8 mouse cellular contexts compared by ENCODE assay signal in the genomic region with DNA sequence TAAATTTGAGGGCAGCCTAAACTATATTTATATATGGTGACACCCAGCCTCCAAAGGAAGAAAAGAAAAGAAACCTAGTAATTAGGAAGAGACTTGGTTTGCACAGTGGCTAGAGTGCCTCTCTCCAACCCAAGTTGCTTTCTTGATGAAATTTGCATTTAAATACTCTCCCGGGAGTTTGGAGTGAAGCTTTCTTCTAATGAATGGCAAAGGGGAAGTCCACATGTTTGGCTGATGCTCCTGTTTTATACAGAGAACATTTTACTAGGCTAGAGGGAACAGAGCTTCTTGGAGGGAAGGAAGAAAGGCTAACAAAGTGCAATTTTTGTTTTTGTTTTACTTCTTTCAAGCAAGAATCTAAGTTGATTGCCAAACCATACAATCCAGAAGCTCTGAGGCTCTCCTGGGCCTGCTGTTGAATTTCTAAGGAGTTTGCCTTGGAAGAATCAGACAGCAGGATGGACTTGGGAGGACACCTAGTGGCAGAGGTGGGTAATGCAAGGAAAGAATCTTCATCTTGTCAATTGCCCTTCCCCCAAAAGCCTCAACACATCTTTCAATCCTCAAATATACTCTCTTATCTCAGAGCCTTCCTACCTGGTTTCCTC. TPM values are rescaled to one million over a fixed set of nuclear protein-coding genes. Genes with fewer than 3 reads are reported as not detected.
DNase-seq lines count a peak whose midpoint lies in the region; ATAC-seq lines count a peak whose summit lies in the region.

No protein-coding gene starts in this region.

- 6% methylated on average over 1 of the region's 1 CpGs for WGBS in hindbrain, embryonic 16.5 days
- whole genome bisulfite sequencing in midbrain, embryonic 10.5 days: 27% methylated on average over 1 of the region's 1 CpGs

- intact Hi-C loops in left cerebral cortex, postnatal 10 days (cut with DNase I): loop anchor here (5.0 kb wide), 1 partner anchor 140 kb away; no protein-coding TSS in a partner anchor

- ATAC-seq in CD4-positive, CD25-positive, alpha-beta regulatory T cell, adult 4 months: no peak
- peak; percentile 25; the same call in 1 of the 2 replicates for ATAC-seq in hindbrain, embryonic 16.5 days

- peaks cover 54% of the 10 kb centered on the region for H3K4me1 ChIP-seq in hindbrain, embryonic 16.5 days (ENCODE audit: control insufficient read depth, insufficient read depth, low read depth, low read length)
- peaks cover 74% of the 10 kb centered on the region for H3K4me1 ChIP-seq in midbrain, embryonic 10.5 days

- no peaks in the 10 kb centered on the region for H3K27me3 ChIP-seq in hindbrain, embryonic 16.5 days (replicated peaks; ENCODE audit: control insufficient read depth, insufficient read depth, low read length)
- no peaks in the 10 kb centered on the region for H3K27me3 ChIP-seq in midbrain, embryonic 10.5 days (ENCODE audit: low read depth, poor library complexity, severe bottlenecking)

- H3K4me3 ChIP-seq in hindbrain, embryonic 16.5 days (ENCODE audit: low read length): no peak overlapping the region
- peak overlapping the region; percentile 27; the same call in 1 of the 2 replicates for H3K4me3 ChIP-seq in midbrain, embryonic 10.5 days

- no peak overlapping the region; the same call in 1 of the 2 replicates for H3K9ac ChIP-seq in hindbrain, embryonic 16.5 days (ENCODE audit: low read depth, low read length)

- DNase-seq in CD4-positive, CD25-positive, alpha-beta regulatory T cell, adult 2 months (ENCODE audit: low read depth, low spot score): peak; percentile 82
- peak; percentile 92 to 93 for DNase-seq in cerebellum, postnatal 14 days
- DNase-seq in frontal cortex, postnatal 14 days (ENCODE audit: low spot score in 2 of 2): peak; percentile 69 to 90
- DNase-seq in left cerebral cortex, postnatal 10 days (ENCODE audit: extremely low spot score in 1 of 2, low spot score in 2 of 2): peak; percentile 79 to 87
- peak; percentile 78 for DNase-seq in midbrain, embryonic 10.5 days (ENCODE audit: low spot score)
- peak; percentile 86 for DNase-seq in right cerebral cortex, postnatal 4 days

- no peaks in the 10 kb centered on the region for H3K9me3 ChIP-seq in hindbrain, embryonic 16.5 days (ENCODE audit: control insufficient read depth, low read length)
- no peaks in the 10 kb centered on the region for H3K9me3 ChIP-seq in midbrain, embryonic 10.5 days (replicated peaks)

- H3K27ac ChIP-seq in hindbrain, embryonic 16.5 days (ENCODE audit: low read depth, low read length): peak overlapping the region; percentile 60
- peak overlapping the region; percentile 99 for H3K27ac ChIP-seq in midbrain, embryonic 10.5 days (replicated peaks)

- no peaks in the 10 kb centered on the region for H3K36me3 ChIP-seq in hindbrain, embryonic 16.5 days (ENCODE audit: control insufficient read depth, insufficient read depth, low read length)
- H3K36me3 ChIP-seq in midbrain, embryonic 10.5 days: peaks cover 6% of the 10 kb centered on the region

- H3K4me2 ChIP-seq in hindbrain, embryonic 16.5 days (ENCODE audit: low read length): peak overlapping the region; percentile 11; the same call in 1 of the 2 replicates

RNA-seq across cellular contexts. Expression of a gene that starts 16.8 kb away (rescaled TPM):
- polyA plus RNA-seq in CD4-positive, CD25-positive, alpha-beta regulatory T cell, adult 4 months (2017; shearing (Covaris generic)): 100 to 1,000 TPM; 161 to 185 TPM
- 61.0 and 62.2 TPM in 2 replicates for polyA plus RNA-seq in hindbrain, embryonic 16.5 days (2015; fragmentation: Nextera tagmentation; extraction: Ambion mirVana)
- 100 to 1,000 TPM; 243 to 256 TPM for total RNA-seq in left cerebral cortex, postnatal 10 days (2021)
- polyA plus RNA-seq in midbrain, embryonic 10.5 days (2016; fragmentation: Nextera tagmentation; extraction: Ambion mirVana): 39.2 and 46.2 TPM in 2 replicates

RNA-seq across cellular contexts. Expression of a gene that starts 50.6 kb away (rescaled TPM):
- polyA plus RNA-seq in CD4-positive, CD25-positive, alpha-beta regulatory T cell, adult 4 months (2017; shearing (Covaris generic)): 100 to 1,000 TPM; 104 to 124 TPM
- polyA plus RNA-seq in hindbrain, embryonic 16.5 days (2015; fragmentation: Nextera tagmentation; extraction: Ambion mirVana): 446 and 518 TPM in 2 replicates
- 100 to 1,000 TPM; 174 to 179 TPM for total RNA-seq in left cerebral cortex, postnatal 10 days (2021)
- 328 and 330 TPM in 2 replicates for polyA plus RNA-seq in midbrain, embryonic 10.5 days (2016; fragmentation: Nextera tagmentation; extraction: Ambion mirVana)
